Mouse (Mus musculus) midbrain, embryonic 12.5 days (tissue): ENCODE results near the gene Selenok. TPM values are rescaled to one million over a fixed set of nuclear protein-coding genes. Genes with fewer than 3 reads are reported as not detected.

Source experiments
- ATAC-seq: fragments of 200-750 bp; cut with Nextera tagmentation; 2 replicates; pipeline ENCODE4 v1.8.0; 2017; ENCODE audit warnings: low read depth, moderate TSS enrichment, moderate library complexity; ENCODE audit not compliant: low FRiP score
- H3K27ac ChIP-seq: fragments of 300-500 bp; sonication (generic); replicated peaks from 2 replicates; pipeline ENCODE4 v1.5.1; 2016; ENCODE audit warnings: mild to moderate bottlenecking
- H3K27me3 ChIP-seq: fragments of 300-500 bp; sonication (generic); 2 replicates; pipeline ENCODE4 v1.6.1; 2016; ENCODE audit warnings: mild to moderate bottlenecking
- H3K36me3 ChIP-seq: fragments of 300-500 bp; sonication (generic); 2 replicates; pipeline ENCODE4 v1.6.1; 2016
- H3K4me1 ChIP-seq: fragments of 300-500 bp; sonication (generic); 2 replicates; pipeline ENCODE4 v1.6.1; 2016
- H3K4me2 ChIP-seq: fragments of 300-500 bp; sonication (generic); replicated peaks from 2 replicates; pipeline ENCODE4 v1.6.1; 2016; ENCODE audit warnings: mild to moderate bottlenecking, moderate library complexity
- H3K4me3 ChIP-seq: fragments of 300-500 bp; sonication (generic); 2 replicates; pipeline ENCODE4 v1.5.1; 2016; ENCODE audit warnings: mild to moderate bottlenecking
- H3K9ac ChIP-seq: fragments of 300-500 bp; sonication (generic); replicated peaks from 2 replicates; pipeline ENCODE4 v1.6.1; 2016; ENCODE audit warnings: mild to moderate bottlenecking, moderate library complexity
- H3K9me3 ChIP-seq: fragments of 300-500 bp; sonication (generic); 2 replicates; pipeline ENCODE4 v1.6.1; 2016; ENCODE audit warnings: mild to moderate bottlenecking
- WGBS: fragments of 180-500 bp; shearing (Covaris S2); methylation state at CpG from one replicate; pipeline ENCODE4 v1.1.7; 2016; 5-methylcytosine and 5-hydroxymethylcytosine counted together
- microRNA-seq: library from miRNA; unstranded; fragments of <30 nt; microRNA quantifications from one replicate; pipeline ENCODE4, GENCODE M21; 2017
- polyA plus RNA-seq: library from polyadenylated mRNA; unstranded; fragments of >200 nt; fragmentation: Nextera tagmentation; extraction: Ambion mirVana; gene quantifications from 2 replicates; pipeline ENCODE4 v1.2.1, GENCODE M21; 2016

Gene Selenok
- polyA plus RNA-seq, 1 experiment from 2014 or later: 379 TPM

DNA sequence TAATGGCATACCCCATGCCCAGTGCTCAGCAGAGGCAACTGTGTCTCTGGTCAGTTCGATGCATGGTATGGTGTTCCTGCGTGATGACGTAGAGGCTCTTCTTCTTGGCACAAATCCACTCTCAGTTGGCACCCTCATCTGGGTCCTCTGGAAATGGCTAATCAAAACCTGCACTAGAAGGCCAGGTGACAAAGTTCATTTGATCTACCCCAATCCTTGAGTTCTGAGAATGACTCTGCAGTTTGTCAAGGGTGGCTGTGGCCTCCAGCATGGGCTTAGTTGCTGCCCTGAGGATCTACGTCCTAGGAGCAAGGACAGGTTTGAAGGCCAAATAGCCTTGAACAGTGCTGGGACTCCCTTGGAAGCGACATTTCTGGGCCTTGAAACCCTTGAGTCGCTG, 50.7 kb downstream of the Selenok start:
- 93% methylated on average over 6 of the region's 6 CpGs for WGBS
- no peak overlapping the region for H3K4me2 ChIP-seq
- H3K27ac ChIP-seq: no peak overlapping the region
- no peaks in the 10 kb centered on the region for H3K27me3 ChIP-seq
- no peak overlapping the region for H3K4me3 ChIP-seq
- H3K9me3 ChIP-seq: no peaks in the 10 kb centered on the region
- no peak for ATAC-seq
- H3K4me1 ChIP-seq: no peaks in the 10 kb centered on the region
- no peaks in the 10 kb centered on the region for H3K36me3 ChIP-seq
- H3K9ac ChIP-seq: no peak overlapping the region

DNA sequence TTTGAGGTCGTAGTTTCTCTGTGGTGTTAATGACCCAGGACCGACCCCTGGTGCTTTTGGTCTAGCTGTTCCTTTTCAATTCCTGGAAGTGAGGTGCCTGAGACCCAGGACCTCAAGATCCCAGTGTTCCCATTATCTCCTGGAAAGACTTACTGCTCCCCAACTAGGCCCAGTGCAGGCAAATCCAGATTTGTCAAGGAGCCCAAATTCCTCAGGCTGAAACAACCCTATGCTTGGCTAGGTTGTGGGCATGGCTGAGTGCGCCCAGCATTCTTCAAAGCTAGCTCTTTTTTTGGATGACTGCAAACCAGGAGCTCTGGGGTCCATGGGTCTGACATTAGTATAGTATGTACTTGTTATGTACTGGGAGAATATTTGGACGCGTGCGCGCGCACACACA, 51.3 kb downstream of the Selenok start:
- no peak for ATAC-seq
- Histone ChIP-seq H3K27ac (no peak overlapping the region), H3K9me3 (no peaks in the 10 kb centered on the region), H3K36me3 (no peaks in the 10 kb centered on the region), H3K4me2 (no peak overlapping the region), H3K9ac (no peak overlapping the region), H3K27me3 (no peaks in the 10 kb centered on the region), H3K4me1 (no peaks in the 10 kb centered on the region), H3K4me3 (no peak overlapping the region)
- 90% methylated on average over 8 of the region's 8 CpGs for WGBS

DNA sequence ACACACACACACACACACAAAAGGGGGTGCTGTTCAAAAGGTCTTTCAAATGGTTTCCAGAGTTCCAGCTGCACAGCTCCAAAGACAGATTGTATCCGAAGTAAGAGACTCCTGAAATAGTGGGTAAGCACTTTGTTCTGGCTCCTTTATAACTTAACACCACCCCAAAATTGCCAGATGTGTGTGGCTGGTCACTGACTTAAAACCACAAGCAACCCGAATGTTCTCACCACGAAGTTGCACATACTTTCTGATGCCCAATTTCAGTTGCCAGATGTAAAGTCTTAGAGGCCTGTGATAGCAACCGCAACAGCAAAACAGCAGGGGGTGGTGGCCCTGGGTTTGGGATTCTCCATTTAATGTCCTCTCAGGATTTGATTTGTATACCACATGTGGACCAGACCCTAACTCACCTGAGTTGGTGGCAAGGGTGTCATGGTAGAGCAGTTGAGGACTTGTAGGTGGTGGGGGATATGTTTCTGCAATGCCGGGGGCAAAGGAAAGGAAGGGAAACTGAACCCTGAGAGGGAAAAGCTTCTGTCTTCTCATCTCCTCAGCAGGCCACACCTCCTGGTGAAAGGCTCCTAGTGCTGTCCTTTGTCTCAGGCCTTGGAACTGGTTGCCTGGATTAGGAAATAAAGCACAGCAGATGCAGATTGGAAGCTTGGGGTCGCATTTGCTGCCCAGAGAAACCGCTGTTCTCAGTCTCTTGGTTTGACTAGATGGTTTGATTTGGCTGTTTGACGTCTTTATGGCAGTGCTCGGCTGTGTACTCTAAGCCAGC, 51.9 kb downstream of the Selenok start:
- WGBS: 41% methylated on average over 9 of the region's 9 CpGs
- Histone ChIP-seq H3K4me3 (no peak overlapping the region), H3K9ac (no peak overlapping the region), H3K27ac (no peak overlapping the region), H3K36me3 (no peaks in the 10 kb centered on the region), H3K4me1 (no peaks in the 10 kb centered on the region), H3K9me3 (no peaks in the 10 kb centered on the region), H3K27me3 (no peaks in the 10 kb centered on the region), H3K4me2 (no peak overlapping the region)
- no peak for ATAC-seq

GRCm38 (mm10) chr14:30022471-30022870, 54.4 kb downstream of the Selenok start:
- no peak overlapping the region for H3K4me3 ChIP-seq
- no peaks in the 10 kb centered on the region for H3K4me1 ChIP-seq
- ATAC-seq: no peak
- no peaks in the 10 kb centered on the region for H3K36me3 ChIP-seq
- no peaks in the 10 kb centered on the region for H3K27me3 ChIP-seq
- no peak overlapping the region for H3K9ac ChIP-seq
- 90% methylated on average over 6 of the region's 6 CpGs for WGBS
- H3K4me2 ChIP-seq: no peak overlapping the region
- H3K27ac ChIP-seq: no peak overlapping the region
- H3K9me3 ChIP-seq: no peaks in the 10 kb centered on the region

DNA sequence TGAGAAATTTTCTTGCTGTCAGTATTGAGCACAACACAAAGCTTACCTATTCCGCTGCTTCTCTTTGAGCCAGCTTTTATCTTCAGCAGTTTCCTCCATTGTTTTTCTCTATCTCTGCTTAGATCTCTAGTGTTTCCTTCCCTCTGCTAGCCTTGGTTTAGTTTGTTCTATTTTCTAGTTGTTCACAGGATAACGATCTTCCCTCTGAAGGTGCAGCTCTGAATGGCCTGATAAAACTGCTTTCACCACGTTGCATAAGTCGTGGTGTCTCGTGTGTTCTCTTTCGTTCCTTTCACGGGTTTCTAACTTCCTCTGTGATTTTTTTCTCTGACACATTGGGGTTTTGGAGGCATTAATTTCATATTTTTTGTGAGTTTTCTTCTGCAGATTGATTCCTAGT, 56.3 kb downstream of the Selenok start:
- no peak for ATAC-seq
- Histone ChIP-seq H3K4me2 (no peak overlapping the region), H3K27me3 (no peaks in the 10 kb centered on the region), H3K36me3 (no peaks in the 10 kb centered on the region), H3K9me3 (no peaks in the 10 kb centered on the region), H3K27ac (no peak overlapping the region), H3K4me1 (no peaks in the 10 kb centered on the region), H3K9ac (no peak overlapping the region), H3K4me3 (no peak overlapping the region)
- WGBS: 73% methylated on average over 7 of the region's 7 CpGs

Small RNA genes within 50 kb of the gene (microRNA-seq; reads per million reads assigned to microRNA genes)
- gene Mir6947: 1.4 reads per million

Other genes with a start within 250 kb of the Selenok start
- gene Cacna2d3, start 246.4 kb upstream of the Selenok start, polyA plus RNA-seq: 23.1 and 23.6 TPM in 2 replicates
- gene Actr8, start 10.0 kb downstream of the Selenok start, polyA plus RNA-seq: 97.8 and 97.9 TPM in 2 replicates
- gene Il17rb, start 40.6 kb downstream of the Selenok start, polyA plus RNA-seq: 1.1 and 1.5 TPM in 2 replicates
- 0.06 and 0.41 TPM in 2 replicates for gene Chdh, start 40.7 kb downstream of the Selenok start, polyA plus RNA-seq